Mouse (Mus musculus): ENCODE measurements around the gene Minar1. TPM values are rescaled to one million over a fixed set of nuclear protein-coding genes. Genes with fewer than 3 reads are reported as not detected.

Gene Minar1
- polyA plus RNA-seq, 2 experiments = not detected

- ATAC-seq (ENCODE audit: insufficient read depth) = no peak
- WGBS (ENCODE audit: insufficient replicate concordance) = 67% methylated on average over 5 of the region's 5 CpGs
Observed at GRCm38 (mm10) chr9:89596392-89596791, 26.5 kb downstream of the Minar1 start.

DNA sequence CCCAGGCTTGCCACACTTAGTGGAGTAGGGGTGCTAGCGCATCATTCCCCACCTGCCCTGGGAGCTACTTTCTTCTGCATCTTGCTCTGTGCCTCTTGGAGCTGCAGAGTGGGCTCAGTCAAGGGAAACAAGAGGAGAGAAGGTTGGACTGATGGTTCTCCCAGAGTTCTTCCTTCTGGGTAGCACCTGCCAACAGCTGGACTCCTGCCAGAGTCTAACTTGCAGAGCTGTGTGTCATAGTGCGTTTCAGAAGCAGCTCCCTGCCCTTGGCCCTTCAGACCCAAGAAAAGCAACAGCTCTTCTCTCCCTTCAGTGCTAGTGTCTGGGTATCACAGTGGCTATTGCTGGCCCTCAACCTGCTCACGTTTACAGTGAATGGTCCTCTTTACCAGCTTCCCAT is 30.5 kb downstream of the Minar1 start:
- Histone ChIP-seq H3K27me3 (ENCODE audit: control insufficient read depth, insufficient read depth, low read length) (no peaks in the 10 kb centered on the region), H3K9ac (replicated peaks) (no peak overlapping the region), H3K4me2 (ENCODE audit: low read depth) (no peak overlapping the region), H3K9me3 (ENCODE audit: control insufficient read depth, low read length) (no peaks in the 10 kb centered on the region), H3K36me3 (replicated peaks; ENCODE audit: control insufficient read depth, insufficient read depth, low read depth) (no peaks in the 10 kb centered on the region), H3K4me3 (ENCODE audit: insufficient read depth in 1 of 2, low read depth in 2 of 2, low read length in 2 of 2) (no peak overlapping the region), H3K4me1 (replicated peaks; ENCODE audit: control insufficient read depth in 2 of 2, insufficient read depth in 2 of 2, low read length in 1 of 2) (no peaks in the 10 kb centered on the region), H3K27ac (no peak overlapping the region)
- DNase-seq (ENCODE audit: low read depth in 3 of 3, low spot score in 3 of 3) (no peak), ATAC-seq (ENCODE audit: insufficient read depth) (no peak)
- TF ChIP-seq EP300 (IDR thresholded peaks at IDR 0.05; ENCODE audit: low read depth) = no peak
- 50% methylated on average over 3 of the region's 3 CpGs for WGBS (ENCODE audit: insufficient replicate concordance)

More at GRCm38 (mm10) chr9:89596392-89596791, 26.5 kb downstream of the Minar1 start:
- Histone ChIP-seq H3K4me1 (replicated peaks; ENCODE audit: control insufficient read depth in 2 of 2, insufficient read depth in 2 of 2, low read length in 1 of 2) (no peaks in the 10 kb centered on the region), H3K27ac (no peak overlapping the region), H3K4me3 (ENCODE audit: insufficient read depth in 1 of 2, low read depth in 2 of 2, low read length in 2 of 2) (no peak overlapping the region), H3K9ac (replicated peaks) (no peak overlapping the region), H3K27me3 (ENCODE audit: control insufficient read depth, insufficient read depth, low read length) (no peaks in the 10 kb centered on the region), H3K36me3 (replicated peaks; ENCODE audit: control insufficient read depth, insufficient read depth, low read depth) (no peaks in the 10 kb centered on the region), H3K9me3 (ENCODE audit: control insufficient read depth, low read length) (no peaks in the 10 kb centered on the region), H3K4me2 (ENCODE audit: low read depth) (no peak overlapping the region)
- TF ChIP-seq EP300 (IDR thresholded peaks at IDR 0.05; ENCODE audit: low read depth) (no peak), CTCF (IDR thresholded peaks at IDR 0.05; ENCODE audit: low read depth) (no peak)
- DNase-seq (ENCODE audit: low read depth in 3 of 3, low spot score in 3 of 3) = no peak

- H3K4me1 ChIP-seq (replicated peaks; ENCODE audit: control insufficient read depth in 2 of 2, insufficient read depth in 2 of 2, low read length in 1 of 2) = no peaks in the 10 kb centered on the region
- no peaks in the 10 kb centered on the region for H3K36me3 ChIP-seq (replicated peaks; ENCODE audit: control insufficient read depth, insufficient read depth, low read depth)
- no peak overlapping the region for H3K4me2 ChIP-seq (ENCODE audit: low read depth)
- DNase-seq (ENCODE audit: low read depth in 3 of 3, low spot score in 3 of 3) (no peak), ATAC-seq (ENCODE audit: insufficient read depth) (no peak)
- H3K4me3 ChIP-seq (ENCODE audit: insufficient read depth in 1 of 2, low read depth in 2 of 2, low read length in 2 of 2) = no peak overlapping the region
- no peak for TF ChIP-seq EP300 (IDR thresholded peaks at IDR 0.05; ENCODE audit: low read depth)
- TF ChIP-seq CTCF (IDR thresholded peaks at IDR 0.05; ENCODE audit: low read depth) = no peak
- no peak overlapping the region for H3K9ac ChIP-seq (replicated peaks)
- H3K9me3 ChIP-seq (ENCODE audit: control insufficient read depth, low read length) = no peaks in the 10 kb centered on the region
- WGBS (ENCODE audit: insufficient replicate concordance) = 66% methylated on average over 5 of the region's 5 CpGs
- no peak overlapping the region for H3K27ac ChIP-seq
- H3K27me3 ChIP-seq (ENCODE audit: control insufficient read depth, insufficient read depth, low read length) = no peaks in the 10 kb centered on the region
Observed at GRCm38 (mm10) chr9:89578422-89578821, 44.5 kb downstream of the Minar1 start.

DNA sequence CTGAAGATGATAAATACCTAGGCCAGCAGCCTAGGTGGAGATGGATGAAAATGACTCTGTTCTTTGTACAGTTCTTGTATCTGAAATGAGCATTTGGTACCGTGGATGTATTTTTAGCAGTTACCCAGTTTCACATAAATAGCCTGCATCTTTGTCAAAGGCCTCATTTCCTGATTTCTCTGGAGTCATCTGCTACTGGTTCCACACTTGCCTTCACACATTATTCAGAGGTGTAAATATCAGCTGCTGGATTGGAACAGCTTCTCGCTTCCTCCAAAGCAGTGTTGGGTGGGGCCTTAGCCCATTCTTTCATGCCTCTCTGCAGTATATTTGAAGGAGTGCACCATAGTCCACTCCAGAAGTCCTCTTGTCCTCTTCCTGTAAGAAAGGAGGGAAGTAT is 70.3 kb downstream of the Minar1 start:
- ATAC-seq (ENCODE audit: insufficient read depth) = no peak
- Histone ChIP-seq H3K36me3 (replicated peaks; ENCODE audit: control insufficient read depth, insufficient read depth, low read depth) (no peaks in the 10 kb centered on the region), H3K27me3 (ENCODE audit: control insufficient read depth, insufficient read depth, low read length) (no peaks in the 10 kb centered on the region), H3K9ac (replicated peaks) (no peak overlapping the region), H3K4me3 (ENCODE audit: insufficient read depth in 1 of 2, low read depth in 2 of 2, low read length in 2 of 2) (no peak overlapping the region), H3K27ac (no peak overlapping the region), H3K4me2 (ENCODE audit: low read depth) (no peak overlapping the region), H3K9me3 (ENCODE audit: control insufficient read depth, low read length) (no peaks in the 10 kb centered on the region), H3K4me1 (replicated peaks; ENCODE audit: control insufficient read depth in 2 of 2, insufficient read depth in 2 of 2, low read length in 1 of 2) (no peaks in the 10 kb centered on the region)
- DNase-seq (ENCODE audit: low read depth in 3 of 3, low spot score in 3 of 3) = no peak
- 55% methylated on average over 2 of the region's 2 CpGs for WGBS (ENCODE audit: insufficient replicate concordance)
- TF ChIP-seq EP300 (IDR thresholded peaks at IDR 0.05; ENCODE audit: low read depth) (no peak), CTCF (IDR thresholded peaks at IDR 0.05; ENCODE audit: low read depth) (no peak)

Other genes with a start within 250 kb of the Minar1 start
- gene Tmed3, start 81.9 kb upstream of the Minar1 start, polyA plus RNA-seq (2012; rRNA removed) = 20.7 and 21.5 TPM in 2 replicates
- gene Tmed3, start 81.9 kb upstream of the Minar1 start, polyA plus RNA-seq (2014; fragmentation: Nextera tagmentation; extraction: Ambion mirVana) = 39.1 and 39.4 TPM in 2 replicates
- gene Ankrd34c, start 115.3 kb upstream of the Minar1 start, polyA plus RNA-seq (2012; rRNA removed) = not detected in 2 replicates
- gene Ankrd34c, start 115.3 kb upstream of the Minar1 start, polyA plus RNA-seq (2014; fragmentation: Nextera tagmentation; extraction: Ambion mirVana) = not detected in 2 replicates